Mouse (Mus musculus) hindbrain, embryonic 13.5 days (tissue): Measurements from ENCODE around the gene Cdk19. TPM values are rescaled to one million over a fixed set of nuclear protein-coding genes. Genes with fewer than 3 reads are reported as not detected.
A peak's percentile ranks its signal among the peaks of the same experiment; 100 is the strongest.

Source experiments
- ATAC-seq: fragments of 200-750 bp; cut with Nextera tagmentation; 2 replicates; pipeline ENCODE4 v1.8.0; 2017; ENCODE audit warnings: moderate TSS enrichment; ENCODE audit not compliant: low FRiP score
- H3K27ac ChIP-seq: fragments of 300-500 bp; sonication (generic); 2 replicates; pipeline ENCODE4 v1.5.1; 2015; ENCODE audit warnings: inconsistent platforms, mild to moderate bottlenecking, moderate library complexity
- H3K27me3 ChIP-seq: fragments of 300-500 bp; sonication (generic); 2 replicates; pipeline ENCODE4 v1.6.1; 2015; ENCODE audit warnings: mild to moderate bottlenecking, inconsistent platforms
- H3K36me3 ChIP-seq: fragments of 300-500 bp; sonication (generic); 2 replicates; pipeline ENCODE4 v1.6.1; 2015; ENCODE audit warnings: mild to moderate bottlenecking, inconsistent platforms
- H3K4me1 ChIP-seq: fragments of 300-500 bp; sonication (generic); replicated peaks from 2 replicates; pipeline ENCODE4 v1.6.1; 2015; ENCODE audit warnings: inconsistent platforms
- H3K4me2 ChIP-seq: fragments of 300-500 bp; sonication (generic); 2 replicates; pipeline ENCODE4 v1.6.1; 2015; ENCODE audit warnings: inconsistent platforms, mild to moderate bottlenecking, moderate library complexity
- H3K4me3 ChIP-seq: fragments of 300-500 bp; sonication (generic); 2 replicates; pipeline ENCODE4 v1.5.1; 2015; ENCODE audit warnings: mild to moderate bottlenecking, inconsistent platforms
- H3K9ac ChIP-seq: fragments of 300-500 bp; sonication (generic); 2 replicates; pipeline ENCODE4 v1.6.1; 2015; ENCODE audit warnings: mild to moderate bottlenecking, inconsistent platforms
- H3K9me3 ChIP-seq: fragments of 300-500 bp; sonication (generic); 2 replicates; pipeline ENCODE4 v1.6.1; 2016; ENCODE audit warnings: inconsistent platforms
- WGBS: fragments of 180-500 bp; shearing (Covaris S2); methylation state at CpG from one replicate; pipeline ENCODE4 v1.1.7; 2015; 5-methylcytosine and 5-hydroxymethylcytosine counted together
- polyA plus RNA-seq: library from polyadenylated mRNA; unstranded; fragments of >200 nt; fragmentation: Nextera tagmentation; extraction: Ambion mirVana; gene quantifications from 2 replicates; pipeline ENCODE4 v1.2.1, GENCODE M21; 2015

Gene Cdk19
- polyA plus RNA-seq, 1 experiment from 2014 or later, result 12.7 TPM

- H3K36me3 ChIP-seq, result no peaks in the 10 kb centered on the region
- whole genome bisulfite sequencing, result 92% methylated on average over 10 of the region's 10 CpGs
- 0 out of 2 replicates have a peak, but pooled peaks cover 4% of the 10 kb centered on the region for H3K9me3 ChIP-seq
- no peak overlapping the region for H3K4me2 ChIP-seq
- no peaks in the 10 kb centered on the region for H3K4me1 ChIP-seq
- H3K27ac ChIP-seq, result no peak overlapping the region
- ATAC-seq, result no peak
- H3K4me3 ChIP-seq, result no peak overlapping the region
- no peaks in the 10 kb centered on the region for H3K27me3 ChIP-seq
- no peak overlapping the region for H3K9ac ChIP-seq
These were observed 19.1 kb upstream of the Cdk19 start for GRCm38 (mm10) chr10:40320306-40320705.

- Histone ChIP-seq H3K27me3 (no peaks in the 10 kb centered on the region), H3K27ac (no peak overlapping the region), H3K4me3 (no peak overlapping the region), H3K9ac (no peak overlapping the region), H3K9me3 (0 out of 2 replicates have a peak, but pooled peaks cover 3% of the 10 kb centered on the region), H3K4me2 (no peak overlapping the region), H3K36me3 (no peaks in the 10 kb centered on the region), H3K4me1 (no peaks in the 10 kb centered on the region)
- no peak for ATAC-seq
- 85% methylated on average over 9 of the region's 9 CpGs for WGBS
These were observed 11.3 kb upstream of the Cdk19 start for GRCm38 (mm10) chr10:40328004-40328551.

- Histone ChIP-seq H3K4me2 (no peak overlapping the region), H3K27ac (no peak overlapping the region), H3K4me1 (no peaks in the 10 kb centered on the region), H3K4me3 (no peak overlapping the region), H3K9me3 (0 out of 2 replicates have a peak, but pooled peaks cover 3% of the 10 kb centered on the region), H3K36me3 (no peaks in the 10 kb centered on the region), H3K27me3 (no peaks in the 10 kb centered on the region), H3K9ac (no peak overlapping the region)
- 85% methylated on average over 1 of the region's 1 CpGs for WGBS
- ATAC-seq, result no peak
These were observed 9.1 kb upstream of the Cdk19 start for GRCm38 (mm10) chr10:40330262-40330661.

GRCm38 (mm10) chr10:40332864-40333263 is 6.5 kb upstream of the Cdk19 start:
- WGBS, result 73% methylated on average over 6 of the region's 6 CpGs
- no peak overlapping the region for H3K9ac ChIP-seq
- 0 out of 2 replicates have a peak, but pooled peaks cover 3% of the 10 kb centered on the region for H3K9me3 ChIP-seq
- H3K36me3 ChIP-seq, result no peaks in the 10 kb centered on the region
- no peak overlapping the region for H3K4me2 ChIP-seq
- H3K27ac ChIP-seq, result no peak overlapping the region
- no peaks in the 10 kb centered on the region for H3K4me1 ChIP-seq
- ATAC-seq, result no peak
- no peak overlapping the region for H3K4me3 ChIP-seq
- H3K27me3 ChIP-seq, result no peaks in the 10 kb centered on the region

DNA sequence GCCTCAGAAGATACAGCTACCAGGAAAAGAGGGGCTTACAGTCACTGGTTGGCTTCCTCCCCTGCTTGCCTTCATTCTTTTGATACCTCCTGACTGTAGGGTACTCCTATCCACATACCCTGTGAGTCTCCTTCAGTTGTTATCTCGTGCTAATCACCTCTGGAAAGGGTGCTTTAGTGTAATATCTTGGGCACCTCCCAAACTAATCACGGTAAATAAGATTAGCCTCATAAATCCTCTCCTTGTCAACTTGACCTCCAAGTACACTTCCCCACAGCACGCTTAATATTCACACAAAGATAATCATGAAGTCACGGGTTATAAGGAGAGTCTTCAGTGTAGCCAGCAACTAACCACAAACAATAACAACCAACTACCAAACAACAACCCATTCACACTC is 2.7 kb downstream of the Cdk19 start:
- Histone ChIP-seq H3K27ac (no peak overlapping the region), H3K4me1 (0 out of 2 replicates have a peak, but pooled peaks cover 3% of the 10 kb centered on the region), H3K36me3 (no peaks in the 10 kb centered on the region), H3K9ac (no peak overlapping the region), H3K27me3 (no peaks in the 10 kb centered on the region), H3K4me3 (no peak overlapping the region), H3K9me3 (no peaks in the 10 kb centered on the region), H3K4me2 (no peak overlapping the region)
- no peak for ATAC-seq
- WGBS, result 84% methylated on average over 4 of the region's 4 CpGs

GRCm38 (mm10) chr10:40346776-40347403 is 7.5 kb downstream of the Cdk19 start:
- H3K9ac ChIP-seq, result no peak overlapping the region
- 88% methylated on average over 3 of the region's 3 CpGs for WGBS
- no peak for ATAC-seq
- H3K36me3 ChIP-seq, result no peaks in the 10 kb centered on the region
- no peak overlapping the region for H3K4me3 ChIP-seq
- H3K4me2 ChIP-seq, result no peak overlapping the region
- H3K4me1 ChIP-seq, result peaks cover 20% of the 10 kb centered on the region
- H3K27me3 ChIP-seq, result no peaks in the 10 kb centered on the region
- H3K27ac ChIP-seq, result no peak overlapping the region
- H3K9me3 ChIP-seq, result no peaks in the 10 kb centered on the region

DNA sequence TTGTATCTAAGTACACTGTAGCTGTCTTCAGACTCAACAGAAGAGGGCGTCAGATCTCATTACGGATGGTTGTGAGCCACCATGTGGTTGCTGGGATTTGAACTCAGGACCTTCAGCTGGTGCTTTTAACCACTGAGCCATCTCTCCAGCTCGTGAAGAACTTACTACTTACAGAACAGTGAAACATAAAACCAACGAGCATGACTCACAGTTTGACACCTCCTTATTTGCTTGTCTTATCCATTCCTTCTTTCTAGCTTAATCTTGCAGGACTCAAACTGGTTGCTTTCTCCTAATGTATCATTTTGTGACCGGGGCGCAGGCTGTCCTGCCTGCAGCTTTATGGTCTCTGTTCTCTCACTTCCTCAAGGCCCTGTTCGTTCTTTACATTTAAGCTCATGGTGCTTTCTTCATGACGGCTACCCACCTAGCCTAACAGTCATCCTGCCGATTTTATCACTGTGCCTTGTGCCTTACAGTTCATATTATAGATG is 8.1 kb downstream of the Cdk19 start:
- Histone ChIP-seq H3K4me1 (peaks cover 21% of the 10 kb centered on the region), H3K36me3 (no peaks in the 10 kb centered on the region), H3K27ac (0 out of 2 replicates have a peak overlapping the region, but pooled peaks have one; percentile 92), H3K9me3 (no peaks in the 10 kb centered on the region), H3K27me3 (no peaks in the 10 kb centered on the region), H3K4me3 (peak overlapping the region; percentile 91; the same call in 1 of the 2 replicates), H3K9ac (no peak overlapping the region), H3K4me2 (peak overlapping the region; percentile 69)
- ATAC-seq, result no peak
- WGBS, result 81% methylated on average over 9 of the region's 9 CpGs

DNA sequence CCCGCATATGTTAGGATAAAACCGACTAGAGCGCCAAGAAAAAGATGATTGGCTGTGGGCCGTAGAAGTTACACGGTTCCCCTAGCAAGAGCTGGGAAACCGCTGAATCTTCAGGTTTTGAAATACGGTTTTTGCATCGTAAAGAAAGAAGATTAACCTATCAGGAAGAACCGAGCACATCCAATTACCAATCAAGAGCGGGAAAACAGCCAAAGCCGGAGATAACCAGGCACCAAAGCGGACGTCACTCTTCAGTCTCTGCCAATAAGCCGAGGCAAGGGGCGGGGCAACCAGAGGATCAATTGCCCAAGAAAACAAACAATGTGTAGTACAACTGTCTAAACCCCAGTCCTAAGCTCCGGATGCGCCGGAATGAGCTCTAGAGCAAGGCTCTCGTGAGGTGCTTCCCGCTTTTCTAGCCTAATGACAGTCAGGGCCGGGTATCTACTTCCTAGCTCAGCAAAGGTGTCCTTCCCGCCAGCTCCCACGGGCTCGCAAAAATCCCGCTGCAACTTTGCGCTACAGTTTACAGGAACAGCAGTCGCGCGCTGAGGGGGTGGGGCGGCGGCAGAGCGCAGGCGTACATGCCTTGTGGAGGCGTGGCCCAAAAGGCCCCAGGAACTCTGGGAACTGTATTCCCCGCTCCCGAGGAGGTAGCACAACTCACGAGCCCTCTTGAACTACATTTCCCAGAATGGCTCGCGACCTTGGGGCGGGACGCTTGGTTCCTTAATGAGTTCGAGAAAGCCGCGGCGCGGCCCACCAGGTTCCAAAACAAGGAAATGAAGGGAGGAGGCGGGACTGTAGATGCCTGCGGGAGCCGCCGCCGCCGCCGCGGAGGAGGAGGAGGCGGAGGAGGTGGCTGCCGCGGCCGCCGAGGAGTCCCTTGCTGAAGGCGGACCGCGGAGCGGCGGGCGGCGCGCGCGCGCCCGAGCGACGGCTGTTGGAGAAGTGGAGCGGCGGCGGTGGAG is 9.5 kb downstream of the Cdk19 start:
- no peaks in the 10 kb centered on the region for H3K9me3 ChIP-seq
- peak overlapping the region; percentile 91 for H3K4me3 ChIP-seq
- WGBS, result under 1% methylated on average over 76 of the region's 76 CpGs
- H3K27me3 ChIP-seq, result no peaks in the 10 kb centered on the region
- peaks cover 25% of the 10 kb centered on the region for H3K4me1 ChIP-seq
- peak overlapping the region; percentile 69 for H3K4me2 ChIP-seq
- no peaks in the 10 kb centered on the region for H3K36me3 ChIP-seq
- peak overlapping the region; percentile 92 for H3K9ac ChIP-seq
- H3K27ac ChIP-seq, result peak overlapping the region; percentile 96
- peak; percentile 98 for ATAC-seq

- Histone ChIP-seq H3K27ac (peak overlapping the region; percentile 96), H3K27me3 (no peaks in the 10 kb centered on the region), H3K9me3 (no peaks in the 10 kb centered on the region), H3K4me2 (peak overlapping the region; percentile 63), H3K9ac (peak overlapping the region; percentile 92), H3K4me1 (peaks cover 29% of the 10 kb centered on the region), H3K36me3 (no peaks in the 10 kb centered on the region), H3K4me3 (peak overlapping the region; percentile 91)
- WGBS, result under 1% methylated on average over 59 of the region's 62 CpGs
- peak; percentile 60 for ATAC-seq
These were observed 10.3 kb downstream of the Cdk19 start for GRCm38 (mm10) chr10:40349631-40350177.

GRCm38 (mm10) chr10:40350245-40350932 is 11.0 kb downstream of the Cdk19 start:
- ATAC-seq, result no peak
- peak overlapping the region; percentile 96; the same call in 1 of the 2 replicates for H3K27ac ChIP-seq
- peak overlapping the region; percentile 91 for H3K4me3 ChIP-seq
- H3K27me3 ChIP-seq, result no peaks in the 10 kb centered on the region
- H3K36me3 ChIP-seq, result no peaks in the 10 kb centered on the region
- peaks cover 29% of the 10 kb centered on the region for H3K4me1 ChIP-seq
- no peaks in the 10 kb centered on the region for H3K9me3 ChIP-seq
- H3K9ac ChIP-seq, result peak overlapping the region; percentile 92
- WGBS, result 56% methylated on average over 12 of the region's 12 CpGs
- H3K4me2 ChIP-seq, result peak overlapping the region; percentile 63

DNA sequence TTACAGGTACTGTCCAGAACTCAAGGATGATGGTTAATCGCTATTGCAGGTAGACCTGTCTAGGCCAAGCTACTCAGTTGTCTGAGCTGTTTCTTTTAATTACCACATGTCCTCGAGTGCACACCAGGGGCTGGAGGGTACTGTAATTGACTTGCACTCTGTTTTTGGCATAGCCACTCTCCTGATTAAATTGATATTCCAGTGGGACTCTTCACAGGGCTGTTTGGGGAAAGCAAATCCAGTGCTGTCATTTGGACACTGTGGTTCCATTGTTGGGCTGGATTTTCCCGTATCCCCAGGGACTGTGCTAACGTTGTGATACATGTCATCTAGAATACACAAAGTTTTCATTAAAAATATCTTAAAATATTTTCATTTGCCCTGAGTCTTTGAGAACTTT is 11.8 kb downstream of the Cdk19 start:
- no peaks in the 10 kb centered on the region for H3K9me3 ChIP-seq
- no peaks in the 10 kb centered on the region for H3K27me3 ChIP-seq
- H3K27ac ChIP-seq, result no peak overlapping the region
- H3K36me3 ChIP-seq, result no peaks in the 10 kb centered on the region
- peak overlapping the region; percentile 91 for H3K4me3 ChIP-seq
- WGBS, result 52% methylated on average over 4 of the region's 4 CpGs
- H3K4me2 ChIP-seq, result peak overlapping the region; percentile 63
- peak overlapping the region; percentile 92; the same call in 1 of the 2 replicates for H3K9ac ChIP-seq
- ATAC-seq, result no peak
- H3K4me1 ChIP-seq, result peaks cover 29% of the 10 kb centered on the region
